Mouse (Mus musculus) neural tube, embryonic 11.5 days (tissue): ENCODE measurements around the gene Rpn2. TPM values are rescaled to one million over a fixed set of nuclear protein-coding genes. Genes with fewer than 3 reads are reported as not detected.

Source experiments
- ATAC-seq: fragments of 200-750 bp; cut with Nextera tagmentation; 2 replicates; pipeline ENCODE4 v1.8.0; 2017; ENCODE audit warnings: moderate number of reproducible peaks, mild to moderate bottlenecking, moderate TSS enrichment, moderate library complexity; ENCODE audit not compliant: insufficient read depth, low FRiP score, low TSS enrichment
- DNase-seq: peaks from one replicate; pipeline ENCODE4 v3.0.0-alpha.2; 2015; ENCODE audit warnings: low spot score
- H3K27ac ChIP-seq: fragments of 300-500 bp; sonication (generic); 2 replicates; pipeline ENCODE4 v1.5.1; 2014; ENCODE audit warnings: low read depth, mild to moderate bottlenecking, low read length
- H3K27me3 ChIP-seq: fragments of 300-500 bp; sonication (generic); 2 replicates; pipeline ENCODE4 v1.6.1; 2014; ENCODE audit warnings: mild to moderate bottlenecking, low read length, mixed read lengths; ENCODE audit not compliant: control insufficient read depth, insufficient read depth
- H3K36me3 ChIP-seq: fragments of 300-500 bp; sonication (generic); 2 replicates; pipeline ENCODE4 v1.6.1; 2014; ENCODE audit warnings: mild to moderate bottlenecking, low read length, moderate library complexity, mixed read lengths; ENCODE audit not compliant: control insufficient read depth, insufficient read depth
- H3K4me1 ChIP-seq: fragments of 300-500 bp; sonication (generic); 2 replicates; pipeline ENCODE4 v1.6.1; 2014; ENCODE audit warnings: low read length, mixed read lengths; ENCODE audit not compliant: control insufficient read depth, insufficient read depth
- H3K4me2 ChIP-seq: fragments of 300-500 bp; sonication (generic); 2 replicates; pipeline ENCODE4 v1.6.1; 2014; ENCODE audit warnings: low read depth, mild to moderate bottlenecking, moderate library complexity
- H3K4me3 ChIP-seq: fragments of 300-500 bp; sonication (generic); 2 replicates; pipeline ENCODE4 v1.5.1; 2014; ENCODE audit warnings: low read depth, low read length
- H3K9ac ChIP-seq: fragments of 300-500 bp; sonication (generic); 2 replicates; pipeline ENCODE4 v1.6.1; 2014; ENCODE audit warnings: mild to moderate bottlenecking, low read length
- H3K9me3 ChIP-seq: fragments of 300-500 bp; sonication (generic); 2 replicates; pipeline ENCODE4 v1.6.1; 2016; ENCODE audit warnings: low read length; ENCODE audit not compliant: control insufficient read depth
- WGBS: fragments of 180-500 bp; shearing (Covaris S2); extraction: QIAGEN DNeasy Blood & Tissue Kit; methylation state at CpG from one replicate; pipeline ENCODE4 v1.1.7; 2014; 5-methylcytosine and 5-hydroxymethylcytosine counted together
- polyA plus RNA-seq: library from polyadenylated mRNA; unstranded; fragments of >200 nt; fragmentation: Nextera tagmentation; extraction: Ambion mirVana; gene quantifications from 2 replicates; pipeline ENCODE4 v1.2.1, GENCODE M21; 2014

Rpn2 gene
- polyA plus RNA-seq, 1 experiment from 2014 or later, result 267 TPM

- ATAC-seq, result no peak
- H3K27ac ChIP-seq, result no peak overlapping the region
Observed at GRCm38 (mm10) chr2:157375051-157375450, 96.2 kb downstream of the Rpn2 start.

More at GRCm38 (mm10) chr2:157375051-157375450, 96.2 kb downstream of the Rpn2 start:
- 52% methylated on average over 8 of the region's 8 CpGs for WGBS
- Histone ChIP-seq H3K9ac (no peak overlapping the region), H3K4me3 (no peak overlapping the region), H3K9me3 (no peaks in the 10 kb centered on the region), H3K36me3 (peaks cover 2% of the 10 kb centered on the region; the same call in 1 of the 2 replicates), H3K27me3 (no peaks in the 10 kb centered on the region), H3K4me2 (no peak overlapping the region), H3K4me1 (0 out of 2 replicates have a peak, but pooled peaks cover 4% of the 10 kb centered on the region)
- no peak for DNase-seq

Other genes with a start within 250 kb of the Rpn2 start
- gene Soga1, start 199.8 kb upstream of the Rpn2 start, polyA plus RNA-seq, result 6.6 and 7.6 TPM in 2 replicates
- not detected in 2 replicates for gene Tldc2, start 192.0 kb upstream of the Rpn2 start, polyA plus RNA-seq
- 18.7 and 22.8 TPM in 2 replicates for gene Samhd1, start 143.8 kb upstream of the Rpn2 start, polyA plus RNA-seq
- 29.3 and 31.0 TPM in 2 replicates for gene Rbl1, start 74.5 kb upstream of the Rpn2 start, polyA plus RNA-seq
- 0.73 and 0.95 TPM in 2 replicates for gene Mroh8, start 532 bp downstream of the Rpn2 start, polyA plus RNA-seq
- not detected in 2 replicates for gene Ghrh, start 68.5 kb downstream of the Rpn2 start, polyA plus RNA-seq
- 34.9 and 36.8 TPM in 2 replicates for gene Manbal, start 88.6 kb downstream of the Rpn2 start, polyA plus RNA-seq
- 15.1 and 17.8 TPM in 2 replicates for gene Src, start 139.4 kb downstream of the Rpn2 start, polyA plus RNA-seq